Mouse (Mus musculus) MEL (cell line): Measurements from ENCODE around the gene Mthfd2l. TPM values are rescaled to one million over a fixed set of nuclear protein-coding genes. Genes with fewer than 3 reads are reported as not detected.

Experiments used
- DNase-seq: peaks from one replicate; pipeline ENCODE4 v3.0.0; 2011; ENCODE audit warnings: low read depth, low spot score
- H3K27ac ChIP-seq: 2 replicates; pipeline ENCODE4 v1.5.1; 2012; ENCODE audit warnings: low read depth, mild to moderate bottlenecking, control low read depth, low read length, moderate library complexity; ENCODE audit not compliant: control insufficient read depth
- H3K27me3 ChIP-seq, 2 experiments: fragments of 150-350 bp in 1 of 2; sonication (generic) in 1 of 2; 2 replicates each; pipeline ENCODE4 v1.6.1; 2012; ENCODE audit warnings: low read length in 2 of 2, mild to moderate bottlenecking in 2 of 2, improper control_type of control experiment in 1 of 2, moderate library complexity in 1 of 2; ENCODE audit not compliant: insufficient read depth in 2 of 2, control insufficient read depth in 1 of 2
- H3K36me3 ChIP-seq, 2 experiments: 2 replicates each; pipeline ENCODE4 v1.6.1; 2012 to 2014; ENCODE audit warnings: low read length in 2 of 2, improper control_type of control experiment in 1 of 2, inconsistent platforms in 1 of 2, mild to moderate bottlenecking in 1 of 2; ENCODE audit not compliant: insufficient read depth in 2 of 2, control insufficient read depth in 1 of 2
- H3K4me1 ChIP-seq, 2 experiments: fragments of 150-350 bp in 1 of 2; sonication (generic) in 1 of 2; 2 replicates each; pipeline ENCODE4 v1.6.1; 2012; ENCODE audit warnings: low read length in 2 of 2, improper control_type of control experiment in 1 of 2, mild to moderate bottlenecking in 1 of 2; ENCODE audit not compliant: insufficient read depth in 2 of 2, control insufficient read depth in 1 of 2
- H3K4me3 ChIP-seq, 2 experiments: fragments of 150-350 bp in 1 of 2; sonication (generic) in 1 of 2; 2 replicates each; pipeline ENCODE4 v1.5.1; 2012; ENCODE audit warnings: low read depth in 2 of 2, low read length in 2 of 2, mild to moderate bottlenecking in 2 of 2, moderate library complexity in 2 of 2, control low read depth in 1 of 2, improper control_type of control experiment in 1 of 2; ENCODE audit not compliant: control insufficient read depth in 1 of 2, insufficient read depth in 1 of 2
- H3K79me2 ChIP-seq: 2 replicates; pipeline ENCODE4 v1.6.1; 2012; ENCODE audit warnings: mild to moderate bottlenecking, low read length, moderate library complexity; ENCODE audit not compliant: control insufficient read depth, poor library complexity, insufficient read depth
- H3K9ac ChIP-seq: 2 replicates; pipeline ENCODE4 v1.6.1; 2012; ENCODE audit warnings: low read depth, mild to moderate bottlenecking, control low read depth, low read length, moderate library complexity; ENCODE audit not compliant: control insufficient read depth, poor library complexity, severe bottlenecking
- H3K9me3 ChIP-seq: fragments of 150-350 bp; sonication (generic); replicated peaks from 2 replicates; pipeline ENCODE4 v1.6.1; 2012; ENCODE audit warnings: mild to moderate bottlenecking, low read length, improper control_type of control experiment, moderate library complexity; ENCODE audit not compliant: insufficient read depth
- CHD1 ChIP-seq: IDR thresholded peaks from 2 replicates; pipeline ENCODE4 v1.6.1; 2012; ENCODE audit warnings: low read depth, mild to moderate bottlenecking, inconsistent platforms, low read length, improper control_type of control experiment
- CHD2 ChIP-seq: IDR thresholded peaks from 2 replicates; pipeline ENCODE4 v1.6.1; 2011; ENCODE audit warnings: low read length, improper control_type of control experiment
- CTCF ChIP-seq, 3 experiments: IDR thresholded peaks in 2 of 3; conservative IDR thresholded peaks in 1 of 3; 2 replicates each; pipeline ENCODE4 v1.5.1; 2011 to 2012; ENCODE audit warnings: low read length in 3 of 3, low read depth in 2 of 3, mild to moderate bottlenecking in 2 of 3, improper control_type of control experiment in 1 of 3, inconsistent platforms in 1 of 3, mixed read lengths in 1 of 3, moderate library complexity in 1 of 3; ENCODE audit not compliant: control insufficient read depth in 1 of 3, insufficient read depth in 1 of 3, poor library complexity in 1 of 3, severe bottlenecking in 1 of 3
- E2F4 ChIP-seq: IDR thresholded peaks from 2 replicates; pipeline ENCODE4 v1.6.1; 2011; ENCODE audit warnings: low read depth, low read length, improper control_type of control experiment, borderline replicate concordance
- ETS1 ChIP-seq: IDR thresholded peaks from 2 replicates; pipeline ENCODE4 v1.6.1; 2012; ENCODE audit warnings: low read depth, mild to moderate bottlenecking, inconsistent platforms, low read length, improper control_type of control experiment, moderate library complexity
- HCFC1 ChIP-seq: IDR thresholded peaks from 2 replicates; pipeline ENCODE4 v1.6.1; 2012; ENCODE audit warnings: low read depth, mild to moderate bottlenecking, inconsistent platforms, low read length, improper control_type of control experiment, moderate library complexity
- MAX ChIP-seq: IDR thresholded peaks from 2 replicates; pipeline ENCODE4 v1.6.1; 2011; ENCODE audit warnings: low read length, improper control_type of control experiment
- MAZ ChIP-seq: IDR thresholded peaks from 2 replicates; pipeline ENCODE4 v1.6.1; 2012; ENCODE audit warnings: low read depth, mild to moderate bottlenecking, inconsistent platforms, low read length, improper control_type of control experiment
- MEF2A ChIP-seq: IDR thresholded peaks from 2 replicates; pipeline ENCODE4 v1.6.1; 2014; ENCODE audit warnings: low read depth, mild to moderate bottlenecking, inconsistent platforms, low read length, improper control_type of control experiment; ENCODE audit not compliant: poor library complexity, insufficient replicate concordance, severe bottlenecking; ENCODE audit errors: extremely low read depth
- MXI1 ChIP-seq: IDR thresholded peaks from 2 replicates; pipeline ENCODE4 v1.6.1; 2011; ENCODE audit warnings: mild to moderate bottlenecking, low read depth, low read length, improper control_type of control experiment
- NELFE ChIP-seq: IDR thresholded peaks from 2 replicates; pipeline ENCODE4 v1.6.1; 2011; ENCODE audit warnings: low read depth, low read length, improper control_type of control experiment
- POLR2AphosphoS5 ChIP-seq: IDR thresholded peaks from 2 replicates; pipeline ENCODE4 v1.6.1; 2012; ENCODE audit warnings: low read depth, borderline replicate concordance, mild to moderate bottlenecking, inconsistent platforms, low read length, moderate library complexity, mixed read lengths
- RAD21 ChIP-seq: IDR thresholded peaks from 2 replicates; pipeline ENCODE4 v1.6.1; 2011; ENCODE audit warnings: mild to moderate bottlenecking, low read depth, low read length, improper control_type of control experiment
- RCOR1 ChIP-seq: IDR thresholded peaks from 2 replicates; pipeline ENCODE4 v1.6.1; 2012; ENCODE audit warnings: low read depth, mild to moderate bottlenecking, inconsistent platforms, low read length, improper control_type of control experiment
- SMC3 ChIP-seq: IDR thresholded peaks from 2 replicates; pipeline ENCODE4 v1.6.1; 2011; ENCODE audit warnings: low read depth, low read length, improper control_type of control experiment
- TBP ChIP-seq: IDR thresholded peaks from 2 replicates; pipeline ENCODE4 v1.8.0; 2011; ENCODE audit warnings: low read depth, low read length, improper control_type of control experiment
- TCF12 ChIP-seq: IDR thresholded peaks from 2 replicates; pipeline ENCODE4 v1.6.1; 2014; ENCODE audit warnings: low read depth, mild to moderate bottlenecking, inconsistent platforms, low read length, improper control_type of control experiment, moderate library complexity
- UBTF ChIP-seq: IDR thresholded peaks from 2 replicates; pipeline ENCODE4 v1.6.1; 2012; ENCODE audit warnings: low read depth, mild to moderate bottlenecking, inconsistent platforms, low read length, improper control_type of control experiment, moderate library complexity, borderline replicate concordance; ENCODE audit not compliant: insufficient read depth
- USF1 ChIP-seq: IDR thresholded peaks from 2 replicates; pipeline ENCODE4 v1.6.1; 2014; ENCODE audit warnings: low read depth, mild to moderate bottlenecking, inconsistent platforms, low read length, improper control_type of control experiment, moderate library complexity
- ZC3H11A ChIP-seq: IDR thresholded peaks from 2 replicates; pipeline ENCODE4 v1.6.1; 2012; ENCODE audit warnings: low read depth, mild to moderate bottlenecking, inconsistent platforms, low read length, improper control_type of control experiment
- ZKSCAN1 ChIP-seq: IDR thresholded peaks from 2 replicates; pipeline ENCODE4 v1.6.1; 2012; ENCODE audit warnings: low read depth, mild to moderate bottlenecking, inconsistent platforms, low read length, improper control_type of control experiment, moderate library complexity
- ZMIZ1 ChIP-seq: IDR thresholded peaks from 2 replicates; pipeline ENCODE4 v1.6.1; 2012; ENCODE audit warnings: low read depth, mild to moderate bottlenecking, inconsistent platforms, low read length, improper control_type of control experiment, moderate library complexity
- polyA plus RNA-seq, 2 experiments: library from polyadenylated mRNA; stranded (reverse) in 1 of 2; unstranded in 1 of 2; fragments of >175 nt in 1 of 2; fragments of >200 nt in 1 of 2; gene quantifications; 2 replicates each; pipeline versions ENCODE4 v1.2.1 to v1.2.4; 2012; ENCODE audit warnings: low replicate concordance in 2 of 2, low read depth in 1 of 2; ENCODE audit not compliant: insufficient read length in 2 of 2, insufficient read depth in 1 of 2, missing spikeins in 1 of 2
- total RNA-seq: library from RNA; depleted of rRNA; stranded (reverse); fragments of 300-350 nt; gene quantifications from 2 replicates; pipeline ENCODE4 v1.2.3, GENCODE M21; 2012

Gene Mthfd2l
- total and polyA plus RNA-seq, 3 experiments = not detected

DNA sequence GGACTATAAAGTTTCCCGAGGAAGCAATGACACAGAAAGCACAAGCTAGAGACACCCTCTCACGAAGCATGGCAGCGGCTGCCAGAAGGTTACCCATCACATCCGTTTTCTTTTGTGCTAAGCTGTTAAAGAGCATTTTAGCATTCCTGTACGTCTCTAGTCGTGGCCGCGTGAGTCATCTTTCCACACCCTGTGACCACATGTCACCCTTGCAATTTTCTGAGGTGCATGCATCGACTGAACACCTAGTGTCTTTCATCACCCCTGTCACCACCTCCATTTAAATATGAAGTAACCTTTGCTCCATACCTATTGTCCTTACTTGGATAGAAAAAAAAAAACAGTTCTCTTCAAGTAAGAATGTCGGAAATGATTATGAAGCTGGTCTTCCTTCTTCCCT, 84.3 kb downstream of the Mthfd2l start:
- no peaks in the 10 kb centered on the region for H3K27me3 ChIP-seq
- H3K27ac ChIP-seq = no peak overlapping the region
- no peak for TF ChIP-seq E2F4
- TF ChIP-seq ZMIZ1 = no peak
- no peak for TF ChIP-seq CTCF (IDR thresholded peaks at IDR 0.05 in 2 of 3, conservative IDR thresholded peaks at IDR 0.05 in 1 of 3; ENCODE audit: control insufficient read depth in 1 of 3, insufficient read depth in 1 of 3, low read depth in 2 of 3, low read length in 3 of 3, poor library complexity in 1 of 3, severe bottlenecking in 1 of 3)
- TF ChIP-seq POLR2AphosphoS5 = no peak
- no peak for TF ChIP-seq ETS1
- TF ChIP-seq RAD21 = no peak
- no peak for TF ChIP-seq MXI1
- no peak for TF ChIP-seq HCFC1
- TF ChIP-seq ZKSCAN1 = no peak
- no peak for TF ChIP-seq SMC3
- no peak for TF ChIP-seq ZC3H11A
- TF ChIP-seq TCF12 = no peak
- no peak for TF ChIP-seq UBTF
- no peak for TF ChIP-seq MAX
- H3K4me3 ChIP-seq = no peak overlapping the region
- H3K36me3 ChIP-seq = no peaks in the 10 kb centered on the region
- no peak for DNase-seq
- no peak overlapping the region for H3K9ac ChIP-seq
- no peaks in the 10 kb centered on the region for H3K4me1 ChIP-seq
- no peaks in the 10 kb centered on the region for H3K9me3 ChIP-seq
- no peaks in the 10 kb centered on the region for H3K79me2 ChIP-seq

GRCm38 (mm10) chr5:91023114-91023513, 92.2 kb downstream of the Mthfd2l start:
- Histone ChIP-seq H3K27ac (no peak overlapping the region), H3K36me3 (no peaks in the 10 kb centered on the region), H3K27me3 (no peaks in the 10 kb centered on the region), H3K4me1 (no peaks in the 10 kb centered on the region), H3K9ac (no peak overlapping the region), H3K9me3 (no peaks in the 10 kb centered on the region), H3K4me3 (no peak overlapping the region), H3K79me2 (no peaks in the 10 kb centered on the region)
- no peak for DNase-seq
- TF ChIP-seq CHD2 = no peak
- no peak for TF ChIP-seq MEF2A
- no peak for TF ChIP-seq USF1
- no peak for TF ChIP-seq CHD1
- no peak for TF ChIP-seq TBP
- TF ChIP-seq MAZ = no peak
- TF ChIP-seq CTCF (IDR thresholded peaks at IDR 0.05 in 2 of 3, conservative IDR thresholded peaks at IDR 0.05 in 1 of 3; ENCODE audit: control insufficient read depth in 1 of 3, insufficient read depth in 1 of 3, low read depth in 2 of 3, low read length in 3 of 3, poor library complexity in 1 of 3, severe bottlenecking in 1 of 3) = no peak
- TF ChIP-seq SMC3 = no peak
- no peak for TF ChIP-seq RCOR1
- TF ChIP-seq MXI1 = no peak
- TF ChIP-seq ZMIZ1 = no peak
- TF ChIP-seq ZC3H11A = no peak
- no peak for TF ChIP-seq NELFE
- TF ChIP-seq UBTF = no peak
